Mouse (Mus musculus) erythroblast, adult 5-6 weeks (primary cell): Measurements from ENCODE around the gene Elf3. TPM values are rescaled to one million over a fixed set of nuclear protein-coding genes. Genes with fewer than 3 reads are reported as not detected.

ENCODE experiments used
- total RNA-seq, 2 experiments: library from RNA; stranded (forward) in 1 of 2; stranded (reverse) in 1 of 2; fragments of 150-400 nt in 1 of 2; fragments of 200-764, 138-1000 nt in 1 of 2; gene quantifications; 2 replicates each; pipeline versions ENCODE4 v1.2.3 to v1.2.4; 2015 to 2017; ENCODE audit warnings: low replicate concordance in 2 of 2

Gene Elf3
- total RNA-seq, 2 experiments from 2014 or later, result not detected

Other genes with a start within 250 kb of the Elf3 start
- gene Lgr6, start 153.3 kb downstream of the Elf3 start, total RNA-seq (2015; ENCODE audit: low replicate concordance), result not detected in 2 replicates
- not detected in 2 replicates for gene Lgr6, start 153.3 kb downstream of the Elf3 start, total RNA-seq (2017; ENCODE audit: low replicate concordance)
- gene Ptpn7, start 125.9 kb downstream of the Elf3 start, total RNA-seq (2015; ENCODE audit: low replicate concordance), result 14.6 and 15.5 TPM in 2 replicates
- gene Ptpn7, start 125.9 kb downstream of the Elf3 start, total RNA-seq (2017; ENCODE audit: low replicate concordance), result 22.7 and 23.9 TPM in 2 replicates
- gene Arl8a, start 111.7 kb downstream of the Elf3 start, total RNA-seq (2015; ENCODE audit: low replicate concordance), result 22.3 and 23.4 TPM in 2 replicates
- gene Arl8a, start 111.7 kb downstream of the Elf3 start, total RNA-seq (2017; ENCODE audit: low replicate concordance), result 7.2 and 11.9 TPM in 2 replicates
- gene Gpr37l1, start 90.9 kb downstream of the Elf3 start, total RNA-seq (2015; ENCODE audit: low replicate concordance), result 1.0 TPM in 1 of 2 replicates, not detected in the other
- not detected in 2 replicates for gene Gpr37l1, start 90.9 kb downstream of the Elf3 start, total RNA-seq (2017; ENCODE audit: low replicate concordance)
- gene Rnpep, start 25.5 kb upstream of the Elf3 start, total RNA-seq (2015; ENCODE audit: low replicate concordance), result 19.4 and 26.9 TPM in 2 replicates
- 15.3 and 18.6 TPM in 2 replicates for gene Rnpep, start 25.5 kb upstream of the Elf3 start, total RNA-seq (2017; ENCODE audit: low replicate concordance)
- gene Timm17a, start 55.2 kb upstream of the Elf3 start, total RNA-seq (2015; ENCODE audit: low replicate concordance), result 15.8 and 34.1 TPM in 2 replicates
- 3.3 TPM in 2 replicates for gene Timm17a, start 55.2 kb upstream of the Elf3 start, total RNA-seq (2017; ENCODE audit: low replicate concordance)
- not detected in 2 replicates for gene Lmod1, start 66.2 kb upstream of the Elf3 start, total RNA-seq (2015; ENCODE audit: low replicate concordance)
- gene Lmod1, start 66.2 kb upstream of the Elf3 start, total RNA-seq (2017; ENCODE audit: low replicate concordance), result not detected in 2 replicates
- 0.63 TPM in 1 of 2 replicates, not detected in the other for gene Shisa4, start 116.7 kb upstream of the Elf3 start, total RNA-seq (2015; ENCODE audit: low replicate concordance)
- not detected in 2 replicates for gene Shisa4, start 116.7 kb upstream of the Elf3 start, total RNA-seq (2017; ENCODE audit: low replicate concordance)
- gene Ipo9, start 171.9 kb upstream of the Elf3 start, total RNA-seq (2015; ENCODE audit: low replicate concordance), result 7.7 and 11.0 TPM in 2 replicates
- gene Ipo9, start 171.9 kb upstream of the Elf3 start, total RNA-seq (2017; ENCODE audit: low replicate concordance), result 13.4 and 17.2 TPM in 2 replicates